Mouse (Mus musculus) embryo, embryonic 11.5 days (tissue): ENCODE results near the gene Tmem253.

Experiments
- DNase-seq: peaks from one replicate; pipeline ENCODE4 v3.0.0-alpha.2; 2012; ENCODE audit warnings: low read depth, low spot score

Gene Tmem253

GRCm38 (mm10) chr14:52015445-52016100 is at the start of gene Tmem253:
Tmem253 (plus strand) TSS chr14:52015658.
- DNase-seq: no peak

- DNase-seq: no peak
Observed at GRCm38 (mm10) chr14:51967400-51967799, 48.1 kb upstream of the Tmem253 start.

DNA sequence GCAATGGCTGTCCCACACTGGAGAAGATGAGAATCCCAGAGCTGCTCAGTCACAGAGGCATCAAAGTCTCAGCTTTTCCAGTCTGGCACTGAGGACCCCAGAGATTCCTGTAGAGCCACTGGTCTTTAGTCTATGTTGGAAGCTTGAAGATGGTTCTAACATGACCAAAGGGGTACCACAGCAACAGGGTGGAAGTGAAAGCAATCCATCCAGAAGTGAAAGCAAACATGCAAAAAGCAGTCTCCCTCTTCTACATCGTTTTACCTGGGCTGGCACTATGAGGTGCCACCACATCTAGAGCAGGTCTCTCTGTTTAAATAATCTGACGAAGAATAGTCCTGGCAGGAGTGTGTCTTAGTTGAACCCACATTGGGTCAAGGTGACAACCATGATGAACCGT is 36.2 kb upstream of the Tmem253 start:
- no peak for DNase-seq

DNA sequence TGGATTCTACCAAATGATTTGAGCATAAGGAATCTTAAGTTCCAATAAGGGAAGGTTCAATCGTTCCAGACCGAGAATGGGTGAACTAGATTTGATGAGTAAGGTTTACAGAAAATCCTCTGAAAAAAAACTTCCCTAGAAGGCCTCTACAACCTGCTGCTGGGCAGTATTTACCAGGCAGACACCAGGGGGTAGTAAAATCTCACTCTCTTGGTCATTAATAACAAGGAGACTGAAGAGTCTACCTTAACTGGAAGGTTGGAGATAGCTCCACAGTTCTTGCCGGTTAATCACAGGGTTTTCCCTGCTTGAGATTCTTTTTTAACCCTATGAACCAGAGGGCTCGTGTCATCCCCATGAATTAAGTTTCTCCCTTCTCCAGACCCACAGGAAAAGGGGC is 32.2 kb upstream of the Tmem253 start:
- no peak for DNase-seq

GRCm38 (mm10) chr14:51983855-51984246 is 31.6 kb upstream of the Tmem253 start:
- DNase-seq: no peak

GRCm38 (mm10) chr14:51984247-51985231 is 30.9 kb upstream of the Tmem253 start, which contains the start of gene Arhgef40:
Arhgef40 (plus strand) TSS chr14:51984719.
- peak; percentile 73 for DNase-seq

- DNase-seq: peak; percentile 70
Observed at GRCm38 (mm10) chr14:51985301-51986152, 29.9 kb upstream of the Tmem253 start.

DNA sequence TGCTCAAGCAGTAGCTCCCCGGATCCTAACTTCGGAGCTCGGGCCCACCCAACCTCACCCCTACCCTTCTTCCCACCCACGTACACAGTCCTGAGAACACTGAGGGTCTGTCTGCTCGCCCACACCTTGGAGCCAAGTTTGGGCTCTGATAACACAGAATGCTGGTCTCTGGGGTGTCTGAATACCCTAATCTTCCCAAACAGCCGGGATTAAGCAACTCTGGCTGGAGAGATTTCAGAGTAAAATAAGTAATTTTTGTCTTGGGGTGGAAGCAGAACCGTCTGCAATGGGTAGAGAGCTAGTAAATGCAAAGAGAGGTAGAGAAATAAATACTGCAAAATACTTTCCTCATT is 29.3 kb upstream of the Tmem253 start:
- no peak for DNase-seq

DNA sequence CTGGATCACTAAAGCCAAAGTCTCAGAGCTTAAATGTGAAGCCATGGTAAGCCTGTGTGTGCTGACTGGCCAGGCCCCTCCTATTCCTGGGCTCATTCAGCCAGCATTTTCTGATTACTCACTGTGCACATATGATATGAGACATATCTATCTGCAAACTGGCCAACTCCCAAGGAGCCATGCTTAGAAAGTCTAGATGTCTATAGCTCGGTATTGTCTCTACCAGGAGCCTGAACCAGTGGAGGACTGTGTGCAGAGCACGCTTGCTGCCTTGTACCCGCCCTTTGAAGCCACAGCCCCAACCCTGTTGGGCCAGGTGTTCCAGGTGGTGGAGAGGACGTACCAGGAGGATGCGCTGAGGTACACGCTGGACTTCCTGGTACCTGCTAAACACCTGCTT is 28.3 kb upstream of the Tmem253 start:
- no peak for DNase-seq

DNA sequence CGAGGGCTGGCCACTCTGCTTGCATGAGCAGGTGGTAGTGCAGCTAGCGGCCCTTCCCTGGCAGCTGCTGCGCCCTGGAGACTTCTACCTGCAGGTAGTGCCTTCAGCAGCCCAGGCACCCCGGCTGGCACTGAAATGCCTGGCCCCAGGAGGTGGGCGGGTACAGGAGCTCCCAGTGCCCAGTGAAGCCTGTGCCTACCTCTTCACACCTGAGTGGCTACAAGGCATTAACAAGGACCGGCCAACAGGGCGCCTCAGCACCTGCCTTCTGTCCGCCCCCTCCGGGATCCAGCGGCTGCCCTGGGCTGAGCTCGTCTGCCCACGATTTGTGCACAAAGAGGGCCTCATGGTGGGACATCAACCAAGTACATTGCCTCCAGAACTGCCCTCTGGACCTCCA is 26.7 kb upstream of the Tmem253 start:
- DNase-seq: no peak

DNA sequence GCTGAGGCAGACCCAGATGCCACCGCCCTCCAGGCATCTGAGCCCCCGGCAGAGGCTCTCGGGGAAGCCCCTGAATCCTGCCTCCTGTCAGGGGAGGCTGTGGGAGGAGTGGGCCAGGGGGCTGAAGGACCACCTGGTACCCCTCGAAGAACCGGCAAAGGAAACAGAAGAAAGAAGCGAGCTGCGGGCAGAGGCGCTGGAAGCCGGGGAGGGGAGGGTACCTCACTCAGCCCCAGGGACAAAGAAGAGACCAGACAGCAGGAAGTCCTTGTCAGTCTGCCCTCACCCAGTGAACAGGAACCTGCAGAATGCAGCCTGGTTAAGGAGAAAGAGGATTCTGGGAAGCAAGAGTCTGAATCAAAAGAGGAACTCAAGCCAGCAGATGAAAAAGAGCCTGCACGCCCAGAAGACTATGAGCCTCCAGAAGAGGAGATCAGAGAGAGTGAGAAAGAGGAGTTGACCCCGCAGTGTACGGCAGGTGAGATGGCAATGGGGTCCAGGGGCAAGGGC is 25.9 kb upstream of the Tmem253 start:
- no peak for DNase-seq

DNA sequence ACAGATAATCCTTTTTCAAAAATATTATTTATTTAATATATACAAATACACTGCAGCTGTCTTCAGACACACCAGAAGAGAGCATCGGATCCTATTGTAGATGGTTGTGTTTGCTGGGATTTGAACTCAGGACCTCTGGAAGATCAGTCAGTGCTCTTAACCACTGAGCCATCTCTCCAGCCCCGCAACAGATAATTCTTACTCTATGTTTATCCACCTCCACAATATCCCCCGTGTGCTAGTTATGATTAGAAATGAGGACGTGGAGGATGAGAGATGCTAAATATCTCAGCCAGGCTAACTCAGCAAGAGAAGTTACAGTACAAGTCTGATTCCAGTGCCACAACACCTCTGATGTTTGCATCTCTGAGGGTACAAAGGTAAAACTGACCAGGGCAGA is 21.0 kb upstream of the Tmem253 start:
- no peak for DNase-seq

DNA sequence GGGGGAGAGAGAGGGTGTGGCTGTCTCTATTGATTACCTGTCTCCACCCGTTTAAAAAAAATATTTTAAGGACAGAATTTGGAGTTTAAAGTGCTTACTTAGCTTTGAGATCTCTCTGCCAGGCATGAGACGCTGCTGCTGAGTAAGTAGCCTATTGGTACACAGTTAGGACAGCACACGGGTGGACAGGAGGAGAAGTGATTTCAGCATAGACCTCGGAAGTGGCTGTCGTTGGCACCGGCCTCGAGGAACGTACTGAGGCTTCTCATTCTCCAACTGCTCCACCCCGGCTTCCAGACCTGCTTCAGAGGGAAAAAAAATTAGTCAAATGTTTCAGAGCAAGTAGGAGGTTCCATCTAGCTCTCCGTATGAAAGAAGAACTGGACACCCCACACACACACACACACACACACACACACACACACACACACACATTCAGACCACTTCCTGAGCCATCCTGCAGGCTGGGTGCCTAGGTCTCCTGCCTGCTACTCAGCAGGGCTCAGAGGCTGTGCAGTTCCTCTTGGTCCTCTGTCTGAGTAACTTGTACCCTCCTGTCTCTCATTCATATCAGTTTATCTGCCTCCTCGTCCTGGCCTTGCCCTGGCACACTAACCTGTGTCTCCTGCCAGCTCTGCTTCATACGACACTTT is 20.1 kb upstream of the Tmem253 start:
- no peak for DNase-seq

GRCm38 (mm10) chr14:51996231-51996841 is 19.1 kb upstream of the Tmem253 start:
- no peak for DNase-seq

GRCm38 (mm10) chr14:51996866-51997265 is 18.6 kb upstream of the Tmem253 start:
- DNase-seq: no peak

GRCm38 (mm10) chr14:51997483-51997882 is 18.0 kb upstream of the Tmem253 start:
- no peak for DNase-seq

DNA sequence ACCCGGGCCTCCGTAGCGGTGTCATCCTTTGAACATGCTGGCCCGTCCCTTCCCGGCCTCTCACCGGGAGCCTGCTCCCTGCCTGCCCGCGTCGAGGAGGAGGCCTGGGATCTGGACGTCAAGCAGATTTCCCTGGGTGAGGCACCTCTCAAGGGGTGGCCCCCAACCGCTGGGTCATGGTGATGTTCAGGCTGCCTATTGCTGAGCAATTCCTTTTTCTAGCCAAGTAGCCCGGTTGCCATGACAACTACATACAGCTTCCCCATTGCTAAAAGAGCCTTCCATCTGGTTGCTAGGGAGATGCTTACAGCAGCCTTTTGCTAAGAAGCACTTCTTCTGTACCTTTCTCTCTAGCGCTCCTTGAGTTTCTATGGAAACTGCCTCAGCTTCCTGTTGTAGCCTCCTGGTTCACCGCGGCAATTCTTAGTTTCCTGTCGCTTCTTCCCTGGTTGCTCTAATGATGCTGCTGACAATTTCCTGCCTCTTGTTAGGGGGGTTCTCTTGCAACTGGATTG is 11.4 kb upstream of the Tmem253 start:
- DNase-seq: no peak

DNA sequence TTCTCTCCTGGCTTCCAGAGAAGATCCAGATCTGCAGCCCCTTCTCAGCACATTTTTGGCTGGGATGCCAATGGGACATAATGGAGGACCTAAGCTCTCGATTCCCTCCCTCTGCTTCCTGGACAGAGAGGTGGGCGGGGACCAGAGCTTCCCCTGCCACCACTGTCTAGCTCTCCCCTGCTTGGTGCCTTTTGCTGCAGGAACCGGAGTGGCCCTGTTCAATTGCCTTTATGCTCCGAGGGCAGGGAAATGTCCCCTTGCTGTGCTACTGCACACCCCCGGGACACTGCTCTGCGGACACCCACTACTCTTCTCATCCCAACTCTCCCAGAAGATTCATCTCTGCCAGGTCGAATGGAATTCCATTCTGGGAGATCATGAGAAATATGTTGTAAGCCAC is 10.3 kb upstream of the Tmem253 start:
- no peak for DNase-seq

GRCm38 (mm10) chr14:52005616-52006015 is 9.8 kb upstream of the Tmem253 start:
- DNase-seq: no peak

- no peak for DNase-seq
Observed at GRCm38 (mm10) chr14:52006241-52006640, 9.2 kb upstream of the Tmem253 start.

GRCm38 (mm10) chr14:52006771-52007170 is 8.7 kb upstream of the Tmem253 start:
- no peak for DNase-seq
